Mouse (Mus musculus) heart, postnatal 0 days (tissue): ENCODE data around the gene Csde1. TPM values are rescaled to one million over a fixed set of nuclear protein-coding genes. Genes with fewer than 3 reads are reported as not detected.
A peak's percentile ranks its signal among the peaks of the same experiment; 100 is the strongest.

Experiments used
- ATAC-seq: fragments of 200-750 bp; cut with Nextera tagmentation; 2 replicates; pipeline ENCODE4 v1.8.0; 2017; ENCODE audit warnings: low read depth, moderate number of reproducible peaks, moderate library complexity; ENCODE audit not compliant: insufficient read depth
- DNase-seq: peaks from one replicate; pipeline ENCODE4 v3.0.0-alpha.2; 2016; ENCODE audit warnings: low spot score
- H3K27ac ChIP-seq: fragments of 300-500 bp; sonication (generic); 2 replicates; pipeline ENCODE4 v1.5.1; 2014; ENCODE audit warnings: low read depth, mild to moderate bottlenecking
- H3K27me3 ChIP-seq: fragments of 300-500 bp; sonication (generic); 2 replicates; pipeline ENCODE4 v1.6.1; 2014; ENCODE audit warnings: low read length, mixed read lengths; ENCODE audit not compliant: control insufficient read depth, insufficient read depth
- H3K36me3 ChIP-seq: fragments of 300-500 bp; sonication (generic); replicated peaks from 2 replicates; pipeline ENCODE4 v1.6.1; 2014; ENCODE audit warnings: low read length, mixed read lengths; ENCODE audit not compliant: control insufficient read depth, insufficient read depth
- H3K4me1 ChIP-seq: fragments of 300-500 bp; sonication (generic); 2 replicates; pipeline ENCODE4 v1.6.1; 2014; ENCODE audit warnings: antibody characterized with exemption; ENCODE audit not compliant: control insufficient read depth, insufficient read depth
- H3K4me2 ChIP-seq: fragments of 300-500 bp; sonication (generic); 2 replicates; pipeline ENCODE4 v1.6.1; 2014; ENCODE audit warnings: low read depth, mild to moderate bottlenecking, low read length, moderate library complexity
- H3K4me3 ChIP-seq: fragments of 300-500 bp; sonication (generic); 2 replicates; pipeline ENCODE4 v1.5.1; 2014; ENCODE audit warnings: low read depth, low read length
- H3K9ac ChIP-seq: fragments of 300-500 bp; sonication (generic); replicated peaks from 2 replicates; pipeline ENCODE4 v1.6.1; 2014; ENCODE audit warnings: low read depth, low read length, mixed read lengths
- H3K9me3 ChIP-seq: fragments of 300-500 bp; sonication (generic); replicated peaks from 2 replicates; pipeline ENCODE4 v1.6.1; 2016; ENCODE audit warnings: low read length; ENCODE audit not compliant: control insufficient read depth
- CTCF ChIP-seq: IDR thresholded peaks from 2 replicates; pipeline ENCODE4 v1.5.1; 2016; ENCODE audit warnings: antibody characterized with exemption, control low read depth, low read depth
- EP300 ChIP-seq: IDR thresholded peaks from 2 replicates; pipeline ENCODE4 v1.6.1; 2016; ENCODE audit warnings: antibody characterized with exemption, low read depth
- WGBS: fragments of 180-500 bp; shearing (Covaris S2); extraction: QIAGEN DNeasy Blood & Tissue Kit; methylation state at CpG from one replicate; pipeline ENCODE4 v1.1.7; 2014; 5-methylcytosine and 5-hydroxymethylcytosine counted together
- polyA plus RNA-seq: library from polyadenylated mRNA; unstranded; fragments of >200 nt; fragmentation: Nextera tagmentation; extraction: Ambion mirVana; gene quantifications from 2 replicates; pipeline ENCODE4 v1.2.1, GENCODE M21; 2015
- total RNA-seq: library from RNA; depleted of rRNA; stranded (reverse); fragments of >200 nt; gene quantifications from 2 replicates; pipeline ENCODE4 v1.2.3, GENCODE M21; 2014; ENCODE audit warnings: low replicate concordance

The Csde1 gene
- total and polyA plus RNA-seq, 2 experiments from 2014 or later: 229 to 238 TPM

GRCm38 (mm10) chr3:102991041-102991440 lies 29.2 kb upstream of the Csde1 start:
- H3K27ac ChIP-seq: no peak overlapping the region
- H3K9ac ChIP-seq: no peak overlapping the region
- H3K4me3 ChIP-seq: no peak overlapping the region
- TF ChIP-seq EP300: no peak
- TF ChIP-seq CTCF: no peak
- no peaks in the 10 kb centered on the region for H3K27me3 ChIP-seq
- DNase-seq (no peak), ATAC-seq (no peak)
- peaks cover 5% of the 10 kb centered on the region for H3K4me1 ChIP-seq
- WGBS: 76% methylated on average over 8 of the region's 8 CpGs
- no peak overlapping the region for H3K4me2 ChIP-seq
- H3K9me3 ChIP-seq: no peaks in the 10 kb centered on the region
- H3K36me3 ChIP-seq: no peaks in the 10 kb centered on the region

GRCm38 (mm10) chr3:102992936-102993335 lies 27.3 kb upstream of the Csde1 start:
- 15% methylated on average over 3 of the region's 3 CpGs for WGBS
- no peak for ATAC-seq
- Histone ChIP-seq H3K27me3 (no peaks in the 10 kb centered on the region), H3K4me1 (peaks cover 13% of the 10 kb centered on the region), H3K4me2 (no peak overlapping the region), H3K27ac (no peak overlapping the region), H3K36me3 (no peaks in the 10 kb centered on the region), H3K9ac (no peak overlapping the region), H3K4me3 (no peak overlapping the region), H3K9me3 (no peaks in the 10 kb centered on the region)
- no peak for TF ChIP-seq CTCF
- no peak for TF ChIP-seq EP300
- DNase-seq: peak; percentile 36

GRCm38 (mm10) chr3:102995233-102995604 lies 25.0 kb upstream of the Csde1 start:
- H3K4me1 ChIP-seq: peaks cover 13% of the 10 kb centered on the region
- DNase-seq (no peak), ATAC-seq (no peak)
- no peaks in the 10 kb centered on the region for H3K27me3 ChIP-seq
- H3K4me3 ChIP-seq: peak overlapping the region; percentile 90
- peak overlapping the region; percentile 84 for H3K9ac ChIP-seq
- H3K27ac ChIP-seq: peak overlapping the region; percentile 98
- peaks cover 21% of the 10 kb centered on the region for H3K36me3 ChIP-seq
- peak overlapping the region; percentile 76 for H3K4me2 ChIP-seq
- WGBS: 43% methylated on average over 7 of the region's 7 CpGs
- no peak for TF ChIP-seq EP300
- TF ChIP-seq CTCF: no peak
- no peaks in the 10 kb centered on the region for H3K9me3 ChIP-seq

- H3K4me1 ChIP-seq: peaks cover 13% of the 10 kb centered on the region
- peak within 1 kb of the TSS; percentile 84 for H3K9ac ChIP-seq
- H3K4me3 ChIP-seq: peak within 1 kb of the TSS; percentile 90
- peak; percentile 98 for ATAC-seq
- under 1% methylated on average over 59 of the region's 60 CpGs for WGBS
- H3K27ac ChIP-seq: peak within 1 kb of the TSS; percentile 98
- H3K4me2 ChIP-seq: peak within 1 kb of the TSS; percentile 76
- no peaks in the 10 kb centered on the region for H3K27me3 ChIP-seq
- H3K9me3 ChIP-seq: no peaks in the 10 kb centered on the region
- peaks cover 26% of the 10 kb centered on the region for H3K36me3 ChIP-seq
- peak; percentile 77; the same call in 1 of the 2 replicates for TF ChIP-seq EP300
- no peak for TF ChIP-seq CTCF
- DNase-seq: peak; percentile 92
These were observed 24.5 kb upstream of the Csde1 start, which contains the start of gene Sike1 for GRCm38 (mm10) chr3:102995605-102996321. Gene Sike1 (plus strand): TSS chr3:102995708.

GRCm38 (mm10) chr3:102997036-102997435 lies 23.2 kb upstream of the Csde1 start:
- ATAC-seq (no peak), DNase-seq (peak; percentile 44)
- Histone ChIP-seq H3K36me3 (peaks cover 37% of the 10 kb centered on the region), H3K4me2 (no peak overlapping the region), H3K27ac (peak overlapping the region; percentile 98), H3K9ac (no peak overlapping the region), H3K9me3 (no peaks in the 10 kb centered on the region), H3K27me3 (no peaks in the 10 kb centered on the region), H3K4me3 (no peak overlapping the region), H3K4me1 (peaks cover 13% of the 10 kb centered on the region)
- WGBS: 66% methylated on average over 10 of the region's 10 CpGs
- 0 out of 2 replicates have a peak, but pooled peaks have one; percentile 30 for TF ChIP-seq EP300
- TF ChIP-seq CTCF: no peak
